Mouse (Mus musculus) CH12.LX (cell line): ENCODE results near the gene Osbp. TPM values are rescaled to one million over a fixed set of nuclear protein-coding genes. Genes with fewer than 3 reads are reported as not detected.
"Not testable (repeated sequence)": the region's sequence is repeated elsewhere in the genome, so short reads cannot be mapped to it uniquely, and the experiment has no call there.

ENCODE experiments used
- DNase-seq: peaks from one replicate; pipeline ENCODE4 v3.0.0-alpha.2; 2013; ENCODE audit errors: extremely low read depth
- H3K27ac ChIP-seq: 2 replicates; pipeline ENCODE4 v1.5.1; 2012; ENCODE audit warnings: low read depth, mild to moderate bottlenecking, control low read depth, moderate library complexity; ENCODE audit not compliant: insufficient read depth
- H3K27me3 ChIP-seq: replicated peaks from 2 replicates; pipeline ENCODE3; 2012; ENCODE audit warnings: inconsistent platforms
- H3K36me3 ChIP-seq, 2 experiments: replicated peaks in 1 of 2; 2 replicates each; pipeline versions ENCODE3 to v1.6.1; 2012; ENCODE audit warnings: inconsistent platforms in 1 of 2, low read length in 1 of 2, mild to moderate bottlenecking in 1 of 2, mixed read lengths in 1 of 2, moderate library complexity in 1 of 2; ENCODE audit not compliant: control insufficient read depth in 1 of 2, insufficient read depth in 1 of 2
- H3K4me1 ChIP-seq, 2 experiments: 2 replicates each; pipeline ENCODE4 v1.6.1; 2012; ENCODE audit warnings: inconsistent platforms in 1 of 2, moderate library complexity in 1 of 2; ENCODE audit not compliant: insufficient read depth in 2 of 2, control insufficient read depth in 1 of 2
- H3K4me2 ChIP-seq: 2 replicates; pipeline ENCODE4 v1.6.1; 2012; ENCODE audit warnings: low read depth, mild to moderate bottlenecking, control low read depth; ENCODE audit not compliant: poor library complexity, insufficient read depth, severe bottlenecking
- H3K4me3 ChIP-seq, 3 experiments: fragments of 150-350 bp in 1 of 3; sonication (generic) in 1 of 3; replicated peaks in 1 of 3; 2 replicates each; pipeline versions ENCODE3 to v1.5.1; 2011 to 2012; ENCODE audit warnings: low read depth in 2 of 3, low read length in 2 of 3, mild to moderate bottlenecking in 2 of 3, moderate library complexity in 2 of 3, control low read depth in 1 of 3, improper control_type of control experiment in 1 of 3, inconsistent platforms in 1 of 3, mixed read lengths in 1 of 3; ENCODE audit not compliant: poor library complexity in 1 of 3
- H3K79me2 ChIP-seq: replicated peaks from 2 replicates; pipeline ENCODE4 v1.6.1; 2012; ENCODE audit warnings: mild to moderate bottlenecking, moderate library complexity; ENCODE audit not compliant: control insufficient read depth, poor library complexity, insufficient read depth, severe bottlenecking; ENCODE audit errors: extremely low read depth
- H3K9ac ChIP-seq: 2 replicates; pipeline ENCODE4 v1.6.1; 2012; ENCODE audit warnings: low read depth, mild to moderate bottlenecking, control low read depth, moderate library complexity; ENCODE audit not compliant: insufficient read depth
- H3K9me3 ChIP-seq: replicated peaks from 2 replicates; pipeline ENCODE3; 2012; ENCODE audit warnings: low read length, inconsistent platforms, mixed read lengths
- BHLHE40 ChIP-seq: IDR thresholded peaks from 2 replicates; pipeline ENCODE4 v1.6.1; 2011; ENCODE audit warnings: mild to moderate bottlenecking, low read depth, low read length, improper control_type of control experiment
- CHD1 ChIP-seq: IDR thresholded peaks from 2 replicates; pipeline ENCODE4 v1.6.1; 2012; ENCODE audit warnings: low read depth, low read length, improper control_type of control experiment, inconsistent platforms
- CHD2 ChIP-seq: IDR thresholded peaks from 2 replicates; pipeline ENCODE4 v1.6.1; 2011; ENCODE audit warnings: low read length, improper control_type of control experiment
- CTCF ChIP-seq, 2 experiments: IDR thresholded peaks in 1 of 2; conservative IDR thresholded peaks in 1 of 2; 2 replicates each; pipeline ENCODE4 v1.5.1; 2011 to 2012; ENCODE audit warnings: low read depth in 2 of 2, low read length in 2 of 2, improper control_type of control experiment in 1 of 2, inconsistent platforms in 1 of 2, mild to moderate bottlenecking in 1 of 2, moderate library complexity in 1 of 2
- HCFC1 ChIP-seq: IDR thresholded peaks from 2 replicates; pipeline ENCODE4 v1.6.1; 2012; ENCODE audit warnings: low read depth, mild to moderate bottlenecking, inconsistent platforms, low read length, improper control_type of control experiment
- IRF4 ChIP-seq: IDR thresholded peaks from 2 replicates; pipeline ENCODE4 v1.6.1; 2014; ENCODE audit warnings: low read depth, mild to moderate bottlenecking, inconsistent platforms, low read length, improper control_type of control experiment
- JUN ChIP-seq: IDR thresholded peaks from 2 replicates; pipeline ENCODE4 v1.6.1; 2011; ENCODE audit warnings: low read depth, mild to moderate bottlenecking, low read length, improper control_type of control experiment, moderate library complexity; ENCODE audit not compliant: insufficient read depth
- JUND ChIP-seq: conservative IDR thresholded peaks from 2 replicates; pipeline ENCODE4 v1.6.1; 2011; ENCODE audit warnings: low read depth, low read length, improper control_type of control experiment
- MAFK ChIP-seq: IDR thresholded peaks from 2 replicates; pipeline ENCODE4 v1.6.1; 2011; ENCODE audit warnings: low read length, improper control_type of control experiment; ENCODE audit not compliant: insufficient replicate concordance
- MAX ChIP-seq: IDR thresholded peaks from 2 replicates; pipeline ENCODE4 v1.6.1; 2011; ENCODE audit warnings: low read length, improper control_type of control experiment
- MAZ ChIP-seq: IDR thresholded peaks from 2 replicates; pipeline ENCODE4 v1.6.1; 2012; ENCODE audit warnings: low read depth, mild to moderate bottlenecking, inconsistent platforms, low read length, improper control_type of control experiment, moderate library complexity
- MXI1 ChIP-seq: IDR thresholded peaks from 2 replicates; pipeline ENCODE4 v1.6.1; 2011; ENCODE audit warnings: mild to moderate bottlenecking, low read depth, low read length, improper control_type of control experiment
- MYC ChIP-seq: IDR thresholded peaks from 2 replicates; pipeline ENCODE4 v1.6.1; 2011; ENCODE audit warnings: low read depth, mild to moderate bottlenecking, improper control_type of control experiment, low read length
- NRF1 ChIP-seq: IDR thresholded peaks from 2 replicates; pipeline ENCODE4 v1.6.1; 2014; ENCODE audit warnings: low read depth, mild to moderate bottlenecking, inconsistent platforms, low read length, improper control_type of control experiment, moderate library complexity
- POLR2A ChIP-seq: IDR thresholded peaks from 2 replicates; pipeline ENCODE4 v1.6.1; 2011; ENCODE audit warnings: low read depth, mild to moderate bottlenecking, improper control_type of control experiment, low read length
- RCOR1 ChIP-seq: conservative IDR thresholded peaks from 2 replicates; pipeline ENCODE4 v1.6.1; 2012; ENCODE audit warnings: low read depth, mild to moderate bottlenecking, inconsistent platforms, low read length, improper control_type of control experiment
- TBP ChIP-seq: conservative IDR thresholded peaks from 2 replicates; pipeline ENCODE4 v1.6.1; 2011; ENCODE audit warnings: low read depth, low read length, improper control_type of control experiment
- UBTF ChIP-seq: IDR thresholded peaks from 2 replicates; pipeline ENCODE4 v1.6.1; 2012; ENCODE audit warnings: low read depth, mild to moderate bottlenecking, inconsistent platforms, low read length, improper control_type of control experiment, moderate library complexity
- USF1 ChIP-seq: IDR thresholded peaks from 2 replicates; pipeline ENCODE4 v1.6.1; 2014; ENCODE audit warnings: low read depth, mild to moderate bottlenecking, inconsistent platforms, low read length, improper control_type of control experiment
- ZC3H11A ChIP-seq: IDR thresholded peaks from 2 replicates; pipeline ENCODE4 v1.6.1; 2012; ENCODE audit warnings: low read depth, mild to moderate bottlenecking, inconsistent platforms, low read length, improper control_type of control experiment
- ZMIZ1 ChIP-seq: IDR thresholded peaks from 2 replicates; pipeline ENCODE4 v1.6.1; 2012; ENCODE audit warnings: low read depth, mild to moderate bottlenecking, inconsistent platforms, low read length, improper control_type of control experiment
- dilution Hi-C: fragments of 300-500 bp; cut with MboI; formaldehyde crosslinking; loops from 2 replicates; pipeline ENCODE4 v1.14.3; 2020; ENCODE audit warnings: low sequenced_read_pairs; ENCODE audit not compliant: extremely low pct_unique_long_range_greater_than_20kb, extremely low pct_ligation_motif_present
- in situ Hi-C: fragments of 300-500 bp; cut with MboI; formaldehyde crosslinking; loops from 3 replicates; pipeline ENCODE4 v1.14.3; 2019; ENCODE audit warnings: low sequenced_read_pairs, low pct_ligation_motif_present, low pct_unique_long_range_greater_than_20kb, mixed read lengths
- polyA plus RNA-seq: library from polyadenylated mRNA; unstranded; fragments of >175 nt; gene quantifications from 2 replicates; pipeline ENCODE4 v1.2.1, GENCODE M21; 2012; ENCODE audit warnings: low read depth; ENCODE audit not compliant: insufficient read length
- total RNA-seq, 2 experiments: library from RNA; depleted of rRNA; stranded (reverse); fragments of 300-350 nt in 1 of 2; fragments of >200 nt in 1 of 2; gene quantifications; 2 replicates each; pipeline ENCODE4 v1.2.3; 2012 to 2014

Osbp gene
- total and polyA plus RNA-seq, 3 experiments: 20.6 to 25.0 (median 21.4) TPM

DNA sequence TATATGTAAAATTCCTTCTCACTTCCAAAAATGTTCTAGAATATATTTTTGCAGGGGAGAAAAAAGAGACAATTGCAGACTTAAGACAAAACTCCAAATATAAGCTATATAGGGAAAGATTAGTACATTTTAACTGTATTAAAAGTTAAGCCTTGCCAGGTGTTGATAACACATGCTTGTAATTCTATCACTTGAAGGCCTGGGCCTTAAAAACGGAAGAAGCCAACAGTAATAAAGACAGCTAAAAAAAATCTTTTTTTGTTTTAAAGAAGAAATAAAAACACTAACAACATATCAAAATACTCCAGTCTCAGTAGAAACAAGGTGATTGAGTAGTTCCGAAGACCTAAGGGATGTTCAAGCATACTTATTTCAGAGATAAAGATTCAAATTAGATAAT is 39.4 kb upstream of the Osbp start:
- no peak for TF ChIP-seq CTCF (conservative IDR thresholded peaks at IDR 0.05 in 1 of 2, IDR thresholded peaks at IDR 0.05 in 1 of 2; ENCODE audit: low read depth in 2 of 2, low read length in 2 of 2)
- TF ChIP-seq ZMIZ1: no peak
- TF ChIP-seq MAZ: no peak
- TF ChIP-seq HCFC1: no peak
- TF ChIP-seq ZC3H11A: no peak
- TF ChIP-seq NRF1: no peak
- TF ChIP-seq MAFK: no peak
- TF ChIP-seq JUND: no peak
- no peak for TF ChIP-seq JUN
- TF ChIP-seq MXI1: no peak
- TF ChIP-seq POLR2A: no peak
- no peak for TF ChIP-seq USF1
- no peak for TF ChIP-seq CHD2
- TF ChIP-seq IRF4: no peak
- no peak for TF ChIP-seq TBP
- TF ChIP-seq CHD1: no peak
- no peak for TF ChIP-seq MAX
- no peak for TF ChIP-seq BHLHE40
- TF ChIP-seq UBTF: no peak
- TF ChIP-seq RCOR1: no peak
- Histone ChIP-seq H3K27me3 (no peaks in the 10 kb centered on the region), H3K36me3 (peaks cover 56 to 89% of the 10 kb centered on the region in 2 experiments), H3K4me2 (no peak overlapping the region), H3K4me1 (peaks cover 0 to 3% of the 10 kb centered on the region in 2 experiments; a peak in 1 of 4 replicates), H3K9ac (no peak overlapping the region), H3K79me2 (no peaks in the 10 kb centered on the region; the same call in 1 of the 2 replicates), H3K9me3 (no peaks in the 10 kb centered on the region), H3K27ac (no peak overlapping the region), H3K4me3 (no peak overlapping the region)
- dilution Hi-C loops: no loop called here
- in situ Hi-C loops: no loop called here
- no peak for DNase-seq

DNA sequence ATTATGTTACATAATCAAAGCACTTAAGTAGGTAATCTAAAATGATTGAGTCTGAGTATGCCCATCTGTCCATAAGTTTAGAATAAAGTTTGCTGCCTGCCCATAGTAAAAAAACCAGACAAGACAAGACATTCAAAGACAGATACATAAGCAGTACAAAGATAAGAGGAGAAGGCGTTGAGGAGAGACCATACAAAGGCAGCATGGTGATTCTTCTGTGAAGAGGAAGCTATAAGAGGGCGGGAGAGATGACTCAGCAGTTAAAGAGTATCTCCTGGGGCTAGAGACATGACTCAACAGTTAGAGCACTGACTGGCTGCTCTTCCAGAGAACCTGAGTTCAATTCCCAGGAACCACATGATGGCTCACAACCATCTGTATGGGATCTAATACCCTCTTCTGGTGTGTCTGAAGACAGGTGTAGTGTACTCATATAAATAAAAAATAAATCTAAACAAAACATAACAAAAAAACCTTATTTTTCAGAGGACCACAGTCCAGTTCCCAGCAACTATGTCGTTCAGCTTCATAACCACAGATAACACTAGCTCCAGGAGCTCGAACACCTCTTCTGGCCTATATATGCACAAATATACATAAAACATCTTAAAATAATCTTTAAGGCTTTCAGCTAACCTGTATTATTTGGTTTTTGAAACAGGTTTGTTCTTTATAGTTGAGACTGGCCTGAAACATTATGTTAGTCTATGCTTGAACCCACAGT is 37.6 kb upstream of the Osbp start:
- H3K4me1 ChIP-seq: peaks cover 0 to 3% of the 10 kb centered on the region in 2 experiments; a peak in 2 of 4 replicates
- peaks cover 61 to 90% of the 10 kb centered on the region in 2 experiments for H3K36me3 ChIP-seq
- no peak overlapping the region for H3K27ac ChIP-seq
- no peaks in the 10 kb centered on the region for H3K9me3 ChIP-seq
- H3K4me3 ChIP-seq: no peak overlapping the region
- no peak overlapping the region for H3K9ac ChIP-seq
- in situ Hi-C loops: no loop called here
- TF ChIP-seq MYC: no peak
- TF ChIP-seq MAZ: no peak
- TF ChIP-seq CHD2: no peak
- TF ChIP-seq MAFK: peak; percentile 87
- TF ChIP-seq, all 38 proteins: peak for 1
- peak; percentile 63 for DNase-seq
- H3K27me3 ChIP-seq: no peaks in the 10 kb centered on the region
- dilution Hi-C loops: no loop called here
- no peak overlapping the region for H3K4me2 ChIP-seq
- H3K79me2 ChIP-seq: no peaks in the 10 kb centered on the region; the same call in 1 of the 2 replicates

DNA sequence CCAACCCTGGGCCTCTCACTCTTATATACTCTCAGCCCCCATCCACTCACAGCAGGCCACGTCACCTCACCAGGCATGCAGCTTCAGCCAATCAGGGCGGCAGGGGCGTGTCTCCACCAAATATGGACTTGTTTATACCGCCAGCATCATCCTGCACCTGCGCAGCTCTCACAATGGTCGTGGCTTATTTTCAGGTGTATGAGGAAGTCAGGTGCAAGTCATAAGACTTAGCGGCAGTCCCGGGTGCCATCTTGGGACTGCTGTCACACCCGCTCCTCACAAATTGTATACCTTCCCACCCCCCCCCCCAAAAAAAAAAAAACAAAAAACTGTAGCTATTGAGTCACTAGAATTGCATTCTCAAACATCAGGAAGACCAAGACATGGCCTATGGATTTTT is 19.3 kb upstream of the Osbp start:
- H3K9ac ChIP-seq, H3K9me3 ChIP-seq, H3K4me3 ChIP-seq, in situ Hi-C loops, H3K27me3 ChIP-seq, H3K27ac ChIP-seq, dilution Hi-C loops, H3K79me2 ChIP-seq, DNase-seq, H3K4me2 ChIP-seq, H3K4me1 ChIP-seq: not testable (repeated sequence)
- H3K36me3 ChIP-seq: peaks cover 26 to 52% of the 10 kb centered on the region in 2 experiments
